Mouse (Mus musculus) kidney, adult 11 months (tissue): ENCODE results near the gene Krt80.
A peak's percentile ranks its signal among the peaks of the same experiment; 100 is the strongest.

ENCODE experiments used
- DNase-seq: peaks from one replicate; pipeline ENCODE4 v3.0.0; 2022

The Krt80 gene

DNA sequence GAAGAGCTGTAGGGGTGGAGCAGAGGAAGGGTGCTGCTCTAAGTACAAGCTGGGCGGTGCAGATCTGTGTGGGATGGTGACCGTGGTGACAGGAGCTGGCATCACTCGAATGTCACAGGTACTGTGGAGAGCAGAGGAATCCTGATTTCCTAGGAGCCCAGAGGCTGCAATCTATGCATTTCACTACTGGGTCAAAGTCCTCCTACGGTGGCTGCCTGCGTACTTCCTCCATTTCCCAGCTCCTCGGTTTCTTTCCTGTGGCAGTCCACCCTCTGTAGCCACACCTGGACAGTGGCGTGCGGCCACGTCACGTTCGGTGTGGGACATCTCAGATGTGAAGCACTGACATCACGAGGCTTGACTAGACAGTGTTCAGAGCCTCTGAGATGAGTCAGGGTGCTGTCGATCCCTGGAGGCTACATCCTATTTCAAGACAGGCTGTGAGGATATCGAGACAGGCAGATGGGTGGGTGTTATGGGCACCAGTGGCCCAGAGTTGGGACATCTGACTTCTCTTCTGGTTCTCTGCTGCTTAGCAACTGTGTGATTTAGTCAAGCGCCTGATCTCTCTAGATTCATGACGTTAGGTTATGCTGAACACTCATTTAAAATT is 3.4 kb upstream of the Krt80 start:
- no peak for DNase-seq

DNA sequence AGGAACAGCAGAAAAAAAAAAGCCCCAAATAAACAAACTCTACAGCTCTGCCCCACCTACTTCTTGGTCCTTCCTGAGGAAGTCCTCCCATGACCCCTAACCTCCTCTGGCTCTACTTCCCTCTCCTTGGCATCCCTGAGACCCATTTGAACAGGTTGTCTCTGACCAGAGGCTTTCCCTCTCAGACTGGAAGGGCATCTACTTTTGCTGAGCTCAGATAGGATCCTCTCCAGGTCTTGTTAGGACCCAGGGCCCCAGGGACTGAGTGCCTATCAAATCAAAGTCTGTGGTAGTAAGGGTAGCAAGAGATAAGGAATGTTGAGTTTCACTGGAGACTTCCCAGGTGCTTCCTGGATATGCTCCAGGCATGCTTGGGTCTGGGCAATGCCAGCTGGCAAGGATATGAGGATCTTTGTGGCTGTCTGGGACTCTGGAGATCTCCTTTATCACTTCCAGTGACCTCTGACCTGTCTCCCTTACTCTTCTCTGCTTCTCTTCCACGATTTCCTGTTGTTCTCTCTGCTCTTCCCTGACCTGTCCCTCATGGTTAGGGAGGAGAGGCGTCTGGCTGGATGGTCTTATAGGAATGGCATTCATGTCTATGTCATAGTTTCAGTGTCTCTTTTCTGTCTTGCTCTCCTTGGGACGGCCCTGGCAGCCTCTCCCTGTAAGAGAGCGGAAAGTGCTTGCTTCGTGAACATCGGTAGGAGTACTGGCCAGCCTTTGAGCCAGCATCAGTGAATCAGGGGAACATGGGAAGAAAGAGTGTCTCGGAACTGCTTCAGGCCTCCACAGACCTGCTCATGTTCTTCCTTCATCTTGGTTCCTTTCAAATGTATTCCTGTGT is 2.4 kb upstream of the Krt80 start:
- DNase-seq, result peak; percentile 64

DNA sequence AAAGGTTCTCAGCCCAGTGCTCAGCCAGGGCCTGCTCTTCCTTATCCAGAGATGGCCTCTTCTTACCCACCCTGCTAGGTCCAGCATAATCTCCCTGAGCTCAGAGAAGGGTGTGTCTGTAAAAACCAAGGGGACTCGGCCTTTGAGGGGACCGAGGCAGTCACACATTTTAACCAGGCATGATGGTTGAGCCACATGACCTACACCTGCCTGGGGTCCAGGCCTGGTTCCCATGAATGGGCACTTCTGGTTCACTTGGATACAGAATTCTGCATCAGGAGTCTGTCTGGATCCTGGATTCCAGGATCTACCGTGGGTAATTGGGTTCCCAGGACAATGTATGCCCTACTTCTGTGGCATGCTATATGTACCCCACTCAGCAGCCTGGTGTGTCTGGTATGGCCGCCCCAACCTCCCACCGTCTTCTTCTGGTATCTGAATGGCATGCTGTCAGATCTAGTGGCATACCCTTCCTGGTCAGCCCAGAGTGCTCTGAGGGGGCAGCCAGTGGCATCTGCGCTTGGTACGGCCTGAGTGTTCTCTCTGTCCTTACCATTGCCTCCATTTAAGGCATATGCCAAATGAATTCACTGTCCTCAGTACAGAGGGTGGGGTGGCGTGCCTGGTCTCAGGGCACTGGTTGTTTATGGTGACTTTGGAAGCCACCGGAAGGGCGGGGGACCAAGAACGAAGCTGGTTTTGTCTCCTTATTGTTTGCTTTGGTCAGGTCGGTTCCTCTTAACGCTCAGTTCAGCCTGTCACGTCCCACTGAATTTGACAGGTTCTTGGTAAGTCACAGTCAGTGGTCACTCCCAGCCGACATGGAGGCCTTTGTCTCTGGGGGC is 1.4 kb upstream of the Krt80 start:
- DNase-seq, result peak; percentile 44

DNA sequence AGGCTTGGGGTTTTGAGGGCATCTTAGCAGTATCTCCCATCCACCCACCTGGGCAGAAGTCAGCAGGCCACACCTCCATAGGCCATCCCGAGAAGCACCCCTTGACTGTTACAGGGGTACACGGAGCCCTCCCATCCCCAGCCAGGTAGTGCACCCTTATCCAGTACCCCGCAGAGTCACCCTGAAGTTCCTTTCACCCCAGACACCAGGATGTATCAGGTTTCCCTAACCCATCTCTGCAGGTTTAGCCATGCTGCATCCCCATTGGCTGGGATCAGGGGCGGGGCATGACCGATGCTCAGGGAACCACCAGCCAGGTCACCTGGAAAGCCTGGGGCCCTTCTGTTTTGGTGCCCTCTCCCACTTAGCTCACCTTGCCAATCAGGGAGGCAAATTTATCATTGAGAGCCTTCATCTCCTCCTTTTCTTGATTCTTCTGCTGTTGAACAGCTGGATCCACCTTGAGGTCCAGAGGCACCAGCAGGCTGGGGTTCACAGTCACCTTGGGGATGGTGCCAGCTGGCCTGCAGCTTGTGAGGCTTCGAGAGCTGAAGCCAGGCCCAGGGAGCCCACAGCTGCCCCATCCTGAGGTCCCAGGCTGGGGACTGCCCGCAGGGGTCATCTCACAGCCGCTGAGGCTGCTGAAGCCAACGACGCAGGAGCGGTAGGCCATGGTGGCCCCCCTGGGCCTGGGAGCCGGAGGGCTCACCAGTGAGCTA is 421 bp downstream of the Krt80 start:
- DNase-seq, result peak; percentile 40

DNA sequence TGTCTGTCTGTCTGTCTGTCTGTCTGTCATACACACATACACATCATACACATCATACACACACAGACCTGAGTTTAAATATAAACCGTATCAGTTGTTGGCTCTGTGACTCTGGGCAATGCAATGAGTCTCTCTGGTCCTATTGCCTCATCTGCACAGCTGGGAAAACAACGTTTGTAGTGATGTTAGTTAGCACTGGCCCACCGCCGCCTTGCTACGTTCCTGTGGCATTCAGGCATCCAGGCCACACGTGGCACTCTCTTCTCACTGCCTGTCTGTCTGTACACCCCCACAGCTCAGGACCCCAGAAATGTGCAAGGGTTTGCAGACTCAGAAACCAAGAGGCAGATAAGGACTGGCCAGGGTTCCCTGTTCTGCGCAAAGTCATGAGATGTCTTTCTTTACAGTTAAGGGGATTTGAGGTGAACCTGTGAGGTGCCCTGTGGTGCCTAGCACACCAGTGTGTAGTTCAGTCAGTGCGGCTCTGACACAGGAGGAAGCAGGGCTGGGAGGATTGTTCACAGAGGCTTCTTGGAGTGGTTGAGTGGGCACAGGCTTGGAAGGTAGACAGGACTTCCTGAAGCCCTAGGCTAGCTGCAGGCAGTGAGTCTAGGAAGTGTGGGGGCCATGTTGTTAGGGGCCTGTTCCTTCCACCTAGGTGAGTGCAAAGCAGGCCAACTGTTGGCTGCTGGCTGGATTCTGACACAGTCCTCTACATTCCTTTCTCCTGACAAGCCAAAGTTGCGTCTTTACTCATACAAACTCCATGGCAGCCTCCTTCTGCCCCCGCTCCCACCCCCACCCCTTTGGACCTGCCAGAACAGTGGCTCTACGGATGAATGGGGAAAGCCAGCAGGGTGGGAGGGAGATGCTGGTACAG is 1.2 kb downstream of the Krt80 start:
- no peak for DNase-seq

DNA sequence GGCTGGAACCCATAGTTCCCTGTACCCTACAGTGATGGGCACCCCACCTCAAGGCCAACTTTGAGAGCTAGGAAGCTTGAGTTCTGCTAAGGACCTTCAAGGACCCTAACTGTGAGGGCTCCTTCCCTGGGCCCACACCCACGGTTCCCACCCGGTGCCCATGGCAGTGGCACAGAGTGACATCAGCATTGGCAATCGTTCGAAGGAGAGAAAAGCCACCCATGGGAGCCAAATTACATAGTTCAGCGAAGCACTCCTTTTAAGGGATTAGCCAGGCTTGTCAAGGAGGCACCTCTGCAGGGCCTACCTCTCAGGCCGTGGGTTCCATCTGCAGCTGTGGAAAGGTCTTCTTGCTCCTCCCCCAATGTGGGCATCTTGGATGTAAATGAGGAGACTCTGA is 1.9 kb downstream of the Krt80 start:
- no peak for DNase-seq

DNA sequence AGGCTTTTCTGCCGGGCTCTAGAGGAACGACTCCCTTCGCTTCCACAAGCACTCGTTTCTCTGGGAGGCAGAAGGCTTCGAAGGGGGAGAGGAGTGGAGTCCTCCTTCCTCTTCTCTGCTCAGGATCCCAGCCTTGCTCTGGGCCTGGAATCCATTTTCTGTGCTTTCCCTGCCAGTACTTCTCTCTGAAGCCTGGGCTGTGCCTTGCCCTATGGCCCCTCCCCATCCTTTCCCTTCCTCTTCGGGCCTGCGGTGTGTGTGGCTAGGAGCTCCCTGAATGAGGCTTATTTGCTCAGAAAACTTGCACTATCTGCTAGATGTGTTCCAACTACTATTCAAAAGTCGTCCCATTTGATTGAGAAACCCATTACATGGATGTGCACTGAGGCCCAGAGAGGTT is 2.5 kb downstream of the Krt80 start:
- no peak for DNase-seq

DNA sequence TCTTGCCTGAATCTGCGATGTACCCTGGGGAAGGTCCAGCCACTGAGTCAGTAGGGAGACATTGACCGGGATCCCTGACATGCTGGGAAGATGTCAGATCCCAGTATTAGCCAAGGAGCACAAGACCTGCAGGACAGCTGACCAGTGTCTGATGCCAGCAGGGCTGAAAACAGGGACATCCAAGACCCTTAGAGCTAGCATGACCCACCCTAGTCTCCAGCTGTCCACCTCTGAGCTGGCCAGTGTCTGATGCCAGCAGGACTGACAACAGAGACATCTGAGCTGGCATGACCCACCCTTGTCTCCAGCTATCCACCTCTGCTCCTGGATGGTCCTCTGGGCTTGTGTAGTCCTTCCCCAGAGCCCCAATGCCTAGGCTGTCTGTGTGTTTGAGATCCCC is 3.0 kb downstream of the Krt80 start:
- no peak for DNase-seq

DNA sequence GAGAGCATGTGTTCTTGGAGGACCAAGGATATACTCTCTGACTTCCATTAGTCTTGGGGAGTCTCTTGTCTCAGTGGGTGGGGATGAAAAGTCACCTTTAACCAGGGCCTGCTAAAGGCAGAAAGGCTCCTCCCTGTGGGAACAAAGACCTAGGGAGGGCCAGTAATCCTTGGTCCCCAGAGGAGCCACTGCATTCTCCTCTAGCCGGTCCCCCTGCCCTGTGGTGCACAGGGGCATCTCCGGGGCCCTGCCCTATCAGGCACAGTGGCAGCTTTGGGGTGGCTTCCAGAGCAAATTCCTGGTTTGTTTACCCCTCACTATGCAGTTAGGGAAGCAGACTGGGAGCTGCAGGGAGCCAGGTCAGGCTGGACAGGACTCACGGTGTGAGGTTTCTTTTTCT is 3.5 kb downstream of the Krt80 start:
- no peak for DNase-seq

DNA sequence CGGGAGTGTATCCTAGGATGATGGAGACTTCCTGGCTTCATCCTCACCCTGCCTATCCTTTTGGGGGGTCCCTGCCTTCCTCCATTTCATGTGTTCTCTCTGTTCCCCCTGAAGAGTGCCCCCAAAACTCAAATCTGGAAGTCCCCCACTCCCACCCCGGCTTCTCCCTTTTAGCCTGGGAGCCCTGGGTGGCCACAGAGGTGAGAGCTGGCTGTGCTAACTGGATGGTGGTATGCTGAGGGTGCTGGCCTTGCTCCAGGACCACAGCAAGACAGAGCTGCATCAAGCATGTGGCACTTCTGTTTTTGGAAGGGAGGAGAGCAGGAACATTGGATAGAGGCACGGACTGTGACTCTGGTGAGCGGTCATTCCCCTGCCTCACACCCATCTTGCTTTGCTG is 4.2 kb downstream of the Krt80 start:
- no peak for DNase-seq

DNA sequence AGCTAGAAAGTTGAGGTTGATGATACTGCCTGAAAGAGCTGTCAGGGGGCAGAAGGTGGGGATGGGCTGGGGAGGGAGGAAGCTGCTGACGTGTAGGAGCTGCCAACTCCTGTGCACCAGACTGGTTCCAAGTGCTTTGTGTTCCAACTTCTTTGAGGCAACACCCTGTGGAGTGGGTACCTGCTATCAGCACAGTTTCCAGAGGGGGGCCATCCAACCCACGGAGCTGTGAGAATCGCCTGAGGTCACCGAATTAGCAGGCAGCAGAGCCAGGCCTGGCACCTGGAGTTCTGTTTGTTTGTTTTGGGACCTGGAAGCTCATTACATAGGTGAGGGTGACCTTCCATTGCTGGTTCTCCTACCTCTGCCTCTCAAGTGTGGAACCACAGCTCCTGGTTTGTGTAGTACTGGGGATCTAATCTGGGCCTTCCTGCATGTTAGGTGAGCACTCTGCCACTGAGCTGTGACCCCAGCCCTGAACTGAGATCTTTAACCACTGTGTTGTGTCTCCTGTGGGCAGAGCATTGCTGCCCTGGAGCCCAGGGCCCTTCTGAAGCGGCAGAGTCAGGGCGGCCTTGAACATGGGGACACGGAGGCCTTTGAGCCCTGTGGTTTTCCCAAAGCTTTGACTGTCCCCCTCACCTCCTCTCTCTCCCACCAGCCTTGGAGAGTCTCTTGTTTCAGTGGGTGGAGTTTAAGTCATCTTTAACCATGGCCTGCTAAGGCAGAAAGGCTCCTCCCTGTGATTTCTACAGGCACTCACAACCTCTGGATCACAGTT is 4.9 kb downstream of the Krt80 start:
- DNase-seq, result peak; percentile 68

DNA sequence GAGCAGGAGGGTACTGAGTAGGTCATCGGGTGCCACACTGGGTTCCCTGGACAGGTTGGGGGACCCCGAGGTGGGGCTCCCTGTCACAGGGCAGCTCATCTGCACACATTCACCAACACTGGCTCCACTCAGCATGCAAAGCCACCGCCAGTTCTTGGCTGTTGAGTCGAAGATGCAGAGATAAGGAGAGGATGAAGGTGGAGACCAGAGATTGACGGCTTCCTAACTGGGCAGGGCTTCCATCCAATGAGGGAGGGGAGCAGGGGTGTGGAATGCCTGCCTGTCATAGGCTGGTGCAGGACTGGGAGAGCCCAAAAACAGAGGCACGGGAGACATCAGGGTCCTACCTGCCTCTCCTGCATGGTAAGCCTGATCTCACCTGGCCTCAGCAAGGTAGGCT is 5.5 kb downstream of the Krt80 start:
- DNase-seq, result peak; percentile 60

DNA sequence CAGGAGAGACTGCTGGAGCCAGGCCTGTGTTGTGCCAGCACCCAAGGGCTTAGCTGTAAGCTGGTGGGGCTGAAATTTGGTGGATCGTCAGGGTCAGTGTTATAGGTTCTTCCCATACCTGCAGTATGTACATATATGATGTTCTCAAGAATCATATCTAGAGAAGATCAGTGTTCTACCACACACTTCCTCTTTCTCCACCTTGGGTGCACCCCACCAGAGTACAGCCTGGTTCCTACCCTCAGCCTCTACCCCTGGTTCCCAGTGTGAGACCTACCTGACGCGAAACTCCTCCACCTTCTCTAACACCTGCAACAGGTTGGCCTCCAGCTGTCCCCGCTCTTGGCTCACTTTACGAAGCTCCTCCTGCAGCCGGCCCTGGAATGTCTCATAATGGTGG is 6.0 kb downstream of the Krt80 start:
- no peak for DNase-seq

DNA sequence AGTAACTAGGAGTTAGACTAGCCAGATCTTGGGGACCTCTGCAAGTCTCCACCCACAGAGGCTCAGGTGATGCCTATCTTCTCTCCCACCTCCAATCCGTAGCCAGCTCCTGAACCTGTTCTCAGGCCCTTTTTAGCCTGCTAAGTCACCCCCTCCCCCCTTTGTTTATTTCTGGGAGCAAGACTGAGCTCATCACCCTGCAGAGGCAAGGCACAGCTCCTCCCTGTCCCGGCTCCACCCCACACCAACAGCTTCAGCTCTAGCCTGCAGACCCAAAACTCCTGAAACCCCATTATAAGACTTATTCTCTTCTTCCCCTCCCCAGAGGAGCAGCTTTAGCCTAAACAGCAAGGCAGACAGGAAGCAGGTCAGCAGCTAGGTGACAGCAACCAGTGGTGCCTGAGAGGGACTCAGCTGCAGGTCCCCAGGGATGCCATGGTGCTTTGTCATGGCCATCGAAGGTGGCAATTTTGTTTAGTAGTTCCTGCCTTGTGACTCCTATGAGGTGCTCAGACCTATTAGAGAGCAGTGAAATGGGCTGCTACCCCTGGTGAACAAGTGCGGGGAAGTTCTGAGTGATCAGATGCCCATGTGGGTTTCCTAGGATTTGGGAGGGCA is 7.5 kb downstream of the Krt80 start:
- DNase-seq, result no peak

DNA sequence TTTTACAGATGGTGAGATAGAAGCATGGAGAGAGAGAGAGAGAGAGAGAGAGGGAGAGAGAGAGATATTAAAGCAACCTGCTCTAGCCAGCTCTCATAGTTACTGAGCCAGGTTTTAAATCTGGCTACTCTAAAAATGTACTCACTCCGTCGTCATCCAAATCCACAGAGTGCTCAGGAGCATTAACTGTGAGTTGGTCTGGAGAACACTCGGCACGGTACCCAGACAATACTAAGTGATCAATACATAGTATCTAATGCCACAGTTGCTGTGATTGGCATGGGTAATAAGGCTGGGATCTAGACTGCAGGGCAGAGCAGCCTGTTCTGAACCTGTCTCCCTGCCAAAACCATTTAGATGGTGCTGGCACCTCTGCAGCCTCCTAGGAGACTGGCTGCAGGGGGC is 14.6 kb downstream of the Krt80 start:
- no peak for DNase-seq

DNA sequence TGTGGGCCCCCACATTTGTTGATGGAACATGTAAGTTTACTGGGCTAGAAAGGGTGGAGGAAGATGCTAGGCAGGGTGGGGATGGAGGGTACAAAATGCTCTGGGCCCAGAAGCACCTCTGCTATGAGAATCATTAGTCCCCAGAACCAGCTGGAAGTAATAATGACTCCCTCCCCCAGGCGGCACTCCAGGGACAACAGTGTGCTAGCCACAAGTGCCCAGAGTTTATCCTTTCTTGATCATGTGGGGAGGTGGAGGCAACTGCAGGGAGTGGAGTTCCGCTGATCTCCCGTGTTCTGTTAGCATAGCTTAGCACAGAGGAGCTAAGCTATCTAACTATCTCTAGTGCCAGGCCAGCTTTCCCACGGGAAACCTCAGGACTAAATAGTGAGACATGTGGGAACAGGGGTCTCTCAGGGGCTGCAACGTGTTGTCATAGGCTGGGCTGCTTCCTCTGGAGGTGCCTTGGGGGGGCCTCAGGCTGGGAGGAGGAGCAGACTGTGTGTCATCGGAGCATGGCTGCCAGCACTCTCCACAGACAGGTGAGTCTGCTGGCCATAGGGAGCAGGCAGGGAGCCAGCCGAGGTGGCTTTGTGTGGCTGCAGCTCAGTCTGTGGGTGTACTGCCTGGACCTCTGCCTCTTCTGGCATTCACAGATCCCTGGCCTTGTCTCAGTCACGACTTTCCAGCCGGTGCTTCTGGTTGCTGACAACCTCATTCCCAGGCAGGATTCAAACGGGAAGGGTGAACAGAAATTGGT is 17.1 kb downstream of the Krt80 start:
- no peak for DNase-seq

DNA sequence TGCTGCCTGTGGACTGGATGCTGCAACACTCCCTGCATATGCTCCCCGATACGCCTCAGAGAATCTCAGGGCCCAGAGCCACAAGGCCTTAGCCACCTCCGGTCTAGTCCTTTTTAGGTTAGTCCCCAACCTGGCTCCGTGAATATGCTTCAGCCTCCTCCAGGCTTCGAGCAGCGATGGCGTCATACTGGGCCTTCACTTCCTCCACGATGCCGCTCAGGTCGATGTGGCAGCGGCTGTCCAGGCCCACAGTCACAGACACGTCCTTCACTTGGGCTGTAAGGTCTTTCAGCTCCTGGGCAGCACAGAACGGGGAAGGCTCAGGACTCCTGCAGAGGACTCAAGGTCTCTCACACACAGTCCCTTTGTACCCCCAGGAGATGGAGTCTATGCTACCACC is 17.9 kb downstream of the Krt80 start:
- no peak for DNase-seq

DNA sequence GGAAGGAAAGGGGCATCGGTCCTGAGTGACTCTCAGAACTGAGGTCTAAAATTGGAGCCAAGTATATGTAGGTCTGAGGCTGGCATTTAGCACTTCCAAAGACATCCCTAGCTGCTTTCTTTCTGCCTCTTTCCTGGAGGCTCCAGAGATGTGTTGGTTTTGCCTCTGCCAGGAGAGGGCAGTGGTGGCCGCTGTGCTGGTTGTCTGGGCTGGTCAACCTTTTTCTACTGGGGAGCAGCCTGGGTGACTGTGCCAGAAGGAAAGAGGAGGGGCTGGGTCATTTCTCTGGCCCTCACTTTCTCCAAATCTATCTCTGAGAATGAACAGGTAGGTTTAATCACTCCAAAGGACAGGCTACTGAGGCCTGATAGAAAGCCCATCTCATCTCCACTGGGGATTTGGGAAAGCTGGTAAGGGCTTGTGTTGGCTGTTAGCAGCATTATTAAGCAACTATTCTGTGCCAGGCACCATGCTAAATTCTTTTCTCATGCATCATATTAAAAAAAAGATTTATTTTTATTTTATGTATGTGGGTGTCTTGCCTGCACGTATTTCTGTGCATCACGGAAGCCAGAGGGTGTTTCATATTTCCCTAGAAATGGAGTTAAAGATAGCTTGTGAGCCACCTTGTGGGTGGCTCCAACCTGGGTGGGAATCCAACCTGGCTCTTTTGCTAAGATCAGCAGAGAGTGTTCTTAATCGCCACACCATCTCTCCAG is 28.0 kb downstream of the Krt80 start:
- no peak for DNase-seq

DNA sequence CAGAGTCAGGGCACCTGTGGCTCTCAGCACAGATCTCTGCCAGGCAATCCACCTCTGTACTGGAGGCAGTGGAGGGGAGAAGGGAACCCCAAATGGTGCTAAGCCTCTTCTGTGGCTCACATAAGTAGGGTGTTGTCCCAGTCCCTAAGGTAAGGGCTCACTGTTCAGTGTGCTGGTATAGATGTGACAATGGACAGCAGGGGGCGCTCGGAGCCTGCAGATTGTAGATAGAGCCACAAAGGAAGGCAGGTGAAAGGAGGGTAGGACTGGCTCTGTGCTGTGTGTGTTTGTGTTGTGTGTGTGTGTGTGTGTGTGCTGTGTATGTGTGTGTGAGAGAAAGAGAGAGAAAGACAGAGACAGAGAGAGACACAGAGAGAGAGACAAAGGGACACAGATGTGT is 30.4 kb downstream of the Krt80 start:
- DNase-seq, result peak; percentile 80
